Mouse (Mus musculus) testis, postnatal 14 days (tissue): Measurements from ENCODE around the gene Fam178b.

Experiments used
- DNase-seq: peaks from one replicate; pipeline ENCODE4 v3.0.0; 2021; ENCODE audit warnings: low spot score

The Fam178b gene

GRCm38 (mm10) chr1:36522210-36522609 is 160.8 kb downstream of the Fam178b start:
- no peak for DNase-seq

- DNase-seq = no peak
Observed at GRCm38 (mm10) chr1:36519626-36520025, 163.4 kb downstream of the Fam178b start.

GRCm38 (mm10) chr1:36518259-36518658 is 164.7 kb downstream of the Fam178b start:
- DNase-seq = no peak

- no peak for DNase-seq
Observed at GRCm38 (mm10) chr1:36513718-36514117, 169.3 kb downstream of the Fam178b start.

GRCm38 (mm10) chr1:36513310-36513709 is 169.7 kb downstream of the Fam178b start:
- DNase-seq = no peak

- no peak for DNase-seq
Observed at GRCm38 (mm10) chr1:36512966-36513280, 170.1 kb downstream of the Fam178b start.
